Mouse (Mus musculus) megakaryocyte, embryonic 14.5 days (primary cell): Measurements from ENCODE around the gene Fmnl1.

Experiments used
- FLI1 ChIP-seq: IDR thresholded peaks from 2 replicates; pipeline ENCODE4 v1.6.1; 2012; ENCODE audit warnings: low read length, inconsistent platforms, mixed read lengths
- GATA1 ChIP-seq: IDR thresholded peaks from 3 replicates; pipeline ENCODE4 v1.6.1; 2012; ENCODE audit warnings: mixed read lengths, low read length, inconsistent platforms, borderline replicate concordance

GRCm38 (mm10) chr11:103218517-103218901, 47.6 kb downstream of the Fmnl1 start:
- no peak for TF ChIP-seq GATA1
- no peak for TF ChIP-seq FLI1
